Mouse (Mus musculus): ENCODE results near the gene Pkn1. TPM values are rescaled to one million over a fixed set of nuclear protein-coding genes. Genes with fewer than 3 reads are reported as not detected.
A peak's percentile ranks its signal among the peaks of the same experiment; 100 is the strongest.

Gene Pkn1
- polyA plus RNA-seq, 1 experiment from 2014 or later = 22.7 TPM

- Histone ChIP-seq H3K27me3 (ENCODE audit: control insufficient read depth, insufficient read depth, low read length) (no peaks in the 10 kb centered on the region), H3K9me3 (ENCODE audit: control insufficient read depth, low read length) (no peaks in the 10 kb centered on the region), H3K4me2 (ENCODE audit: low read length) (no peak overlapping the region), H3K4me3 (ENCODE audit: control insufficient read depth in 1 of 2, insufficient read depth in 1 of 2, low read depth in 1 of 2, low read length in 2 of 2) (no peak overlapping the region), H3K36me3 (ENCODE audit: control insufficient read depth, insufficient read depth, low read length) (peaks cover 91% of the 10 kb centered on the region), H3K4me1 (ENCODE audit: control insufficient read depth in 2 of 2, insufficient read depth in 2 of 2, low read length in 2 of 2) (peaks cover 10 to 14% of the 10 kb centered on the region in 2 experiments; a peak in 3 of 4 replicates), H3K9ac (ENCODE audit: low read length) (no peak overlapping the region), H3K27ac (replicated peaks in 1 of 2; ENCODE audit: control insufficient read depth in 1 of 2, insufficient read depth in 1 of 2, low read depth in 2 of 2, low read length in 2 of 2) (peak overlapping the region; percentile 59 to 64)
- no peak for ATAC-seq (ENCODE audit: insufficient number of reproducible peaks, insufficient read depth, low FRiP score, low read depth)
- 67% methylated on average over 5 of the region's 5 CpGs for WGBS
These were observed 18.4 kb downstream of the Pkn1 start for GRCm38 (mm10) chr8:83680603-83681002.

- Histone ChIP-seq H3K4me1 (ENCODE audit: control insufficient read depth in 2 of 2, insufficient read depth in 2 of 2, low read length in 2 of 2) (peaks cover 10 to 14% of the 10 kb centered on the region in 2 experiments; a peak in 3 of 4 replicates), H3K4me2 (ENCODE audit: low read length) (no peak overlapping the region), H3K9ac (ENCODE audit: low read length) (no peak overlapping the region), H3K27ac (replicated peaks in 1 of 2; ENCODE audit: control insufficient read depth in 1 of 2, insufficient read depth in 1 of 2, low read depth in 2 of 2, low read length in 2 of 2) (no peak overlapping the region), H3K4me3 (ENCODE audit: control insufficient read depth in 1 of 2, insufficient read depth in 1 of 2, low read depth in 1 of 2, low read length in 2 of 2) (no peak overlapping the region), H3K9me3 (ENCODE audit: control insufficient read depth, low read length) (no peaks in the 10 kb centered on the region), H3K36me3 (ENCODE audit: control insufficient read depth, insufficient read depth, low read length) (peaks cover 86% of the 10 kb centered on the region), H3K27me3 (ENCODE audit: control insufficient read depth, insufficient read depth, low read length) (no peaks in the 10 kb centered on the region)
- no peak for ATAC-seq (ENCODE audit: insufficient number of reproducible peaks, insufficient read depth, low FRiP score, low read depth)
- WGBS = 92% methylated on average over 12 of the region's 12 CpGs
These were observed 19.1 kb downstream of the Pkn1 start for GRCm38 (mm10) chr8:83679866-83680265.

- Histone ChIP-seq H3K4me3 (ENCODE audit: control insufficient read depth in 1 of 2, insufficient read depth in 1 of 2, low read depth in 1 of 2, low read length in 2 of 2) (no peak overlapping the region), H3K9ac (ENCODE audit: low read length) (no peak overlapping the region), H3K36me3 (ENCODE audit: control insufficient read depth, insufficient read depth, low read length) (peaks cover 88% of the 10 kb centered on the region), H3K27me3 (ENCODE audit: control insufficient read depth, insufficient read depth, low read length) (no peaks in the 10 kb centered on the region), H3K4me1 (ENCODE audit: control insufficient read depth in 2 of 2, insufficient read depth in 2 of 2, low read length in 2 of 2) (no peaks in the 10 kb centered on the region), H3K27ac (replicated peaks in 1 of 2; ENCODE audit: control insufficient read depth in 1 of 2, insufficient read depth in 1 of 2, low read depth in 2 of 2, low read length in 2 of 2) (no peak overlapping the region), H3K9me3 (ENCODE audit: control insufficient read depth, low read length) (no peaks in the 10 kb centered on the region), H3K4me2 (ENCODE audit: low read length) (no peak overlapping the region)
- no peak for ATAC-seq (ENCODE audit: insufficient number of reproducible peaks, insufficient read depth, low FRiP score, low read depth)
- 92% methylated on average over 5 of the region's 5 CpGs for WGBS
These were observed 24.5 kb downstream of the Pkn1 start for GRCm38 (mm10) chr8:83674497-83674896.

GRCm38 (mm10) chr8:83672936-83673335 lies 26.0 kb downstream of the Pkn1 start:
- Histone ChIP-seq H3K9me3 (ENCODE audit: control insufficient read depth, low read length) (no peaks in the 10 kb centered on the region), H3K4me3 (ENCODE audit: control insufficient read depth in 1 of 2, insufficient read depth in 1 of 2, low read depth in 1 of 2, low read length in 2 of 2) (no peak overlapping the region), H3K36me3 (ENCODE audit: control insufficient read depth, insufficient read depth, low read length) (peaks cover 82% of the 10 kb centered on the region), H3K9ac (ENCODE audit: low read length) (no peak overlapping the region), H3K4me2 (ENCODE audit: low read length) (no peak overlapping the region), H3K27ac (replicated peaks in 1 of 2; ENCODE audit: control insufficient read depth in 1 of 2, insufficient read depth in 1 of 2, low read depth in 2 of 2, low read length in 2 of 2) (no peak overlapping the region), H3K4me1 (ENCODE audit: control insufficient read depth in 2 of 2, insufficient read depth in 2 of 2, low read length in 2 of 2) (peaks cover 6 to 9% of the 10 kb centered on the region in 2 experiments; a peak in 3 of 4 replicates), H3K27me3 (ENCODE audit: control insufficient read depth, insufficient read depth, low read length) (peaks cover 3% of the 10 kb centered on the region; the same call in 1 of the 2 replicates)
- 60% methylated on average over 5 of the region's 5 CpGs for WGBS
- ATAC-seq (ENCODE audit: insufficient number of reproducible peaks, insufficient read depth, low FRiP score, low read depth) = no peak

GRCm38 (mm10) chr8:83669013-83669412 lies 30.0 kb downstream of the Pkn1 start:
- Histone ChIP-seq H3K9me3 (ENCODE audit: control insufficient read depth, low read length) (no peaks in the 10 kb centered on the region), H3K4me1 (ENCODE audit: control insufficient read depth in 2 of 2, insufficient read depth in 2 of 2, low read length in 2 of 2) (peaks cover 20 to 28% of the 10 kb centered on the region in 2 experiments; a peak in 3 of 4 replicates), H3K9ac (ENCODE audit: low read length) (no peak overlapping the region), H3K36me3 (ENCODE audit: control insufficient read depth, insufficient read depth, low read length) (peaks cover 60% of the 10 kb centered on the region), H3K4me3 (ENCODE audit: control insufficient read depth in 1 of 2, insufficient read depth in 1 of 2, low read depth in 1 of 2, low read length in 2 of 2) (no peak overlapping the region), H3K27me3 (ENCODE audit: control insufficient read depth, insufficient read depth, low read length) (peaks cover 7% of the 10 kb centered on the region; the same call in 1 of the 2 replicates), H3K4me2 (ENCODE audit: low read length) (peak overlapping the region; percentile 81), H3K27ac (replicated peaks in 1 of 2; ENCODE audit: control insufficient read depth in 1 of 2, insufficient read depth in 1 of 2, low read depth in 2 of 2, low read length in 2 of 2) (no peak overlapping the region)
- no peak for ATAC-seq (ENCODE audit: insufficient number of reproducible peaks, insufficient read depth, low FRiP score, low read depth)
- 75% methylated on average over 16 of the region's 16 CpGs for WGBS

GRCm38 (mm10) chr8:83668010-83668916 lies 30.7 kb downstream of the Pkn1 start:
- Histone ChIP-seq H3K4me3 (ENCODE audit: control insufficient read depth in 1 of 2, insufficient read depth in 1 of 2, low read depth in 1 of 2, low read length in 2 of 2) (peak overlapping the region; percentile 35 to 40), H3K9me3 (ENCODE audit: control insufficient read depth, low read length) (no peaks in the 10 kb centered on the region), H3K4me1 (ENCODE audit: control insufficient read depth in 2 of 2, insufficient read depth in 2 of 2, low read length in 2 of 2) (peaks cover 20 to 28% of the 10 kb centered on the region in 2 experiments; a peak in 3 of 4 replicates), H3K27ac (replicated peaks in 1 of 2; ENCODE audit: control insufficient read depth in 1 of 2, insufficient read depth in 1 of 2, low read depth in 2 of 2, low read length in 2 of 2) (0 out of 4 replicates have a peak overlapping the region, but pooled peaks of 1 of the 2 experiments have one; percentile 33), H3K36me3 (ENCODE audit: control insufficient read depth, insufficient read depth, low read length) (peaks cover 60% of the 10 kb centered on the region), H3K4me2 (ENCODE audit: low read length) (peak overlapping the region; percentile 81), H3K27me3 (ENCODE audit: control insufficient read depth, insufficient read depth, low read length) (peaks cover 7% of the 10 kb centered on the region; the same call in 1 of the 2 replicates), H3K9ac (ENCODE audit: low read length) (peak overlapping the region; percentile 56)
- 21% methylated on average over 80 of the region's 80 CpGs for WGBS
- no peak; the same call in 1 of the 2 replicates for ATAC-seq (ENCODE audit: insufficient number of reproducible peaks, insufficient read depth, low FRiP score, low read depth)

- Histone ChIP-seq H3K36me3 (ENCODE audit: control insufficient read depth, insufficient read depth, low read length) (peaks cover 57% of the 10 kb centered on the region), H3K4me3 (ENCODE audit: control insufficient read depth in 1 of 2, insufficient read depth in 1 of 2, low read depth in 1 of 2, low read length in 2 of 2) (no peak overlapping the region), H3K27me3 (ENCODE audit: control insufficient read depth, insufficient read depth, low read length) (peaks cover 7% of the 10 kb centered on the region; the same call in 1 of the 2 replicates), H3K4me2 (ENCODE audit: low read length) (peak overlapping the region; percentile 81; the same call in 1 of the 2 replicates), H3K9me3 (ENCODE audit: control insufficient read depth, low read length) (no peaks in the 10 kb centered on the region), H3K27ac (replicated peaks in 1 of 2; ENCODE audit: control insufficient read depth in 1 of 2, insufficient read depth in 1 of 2, low read depth in 2 of 2, low read length in 2 of 2) (no peak overlapping the region), H3K4me1 (ENCODE audit: control insufficient read depth in 2 of 2, insufficient read depth in 2 of 2, low read length in 2 of 2) (peaks cover 24 to 33% of the 10 kb centered on the region in 2 experiments), H3K9ac (ENCODE audit: low read length) (no peak overlapping the region)
- WGBS = 75% methylated on average over 10 of the region's 10 CpGs
- no peak for ATAC-seq (ENCODE audit: insufficient number of reproducible peaks, insufficient read depth, low FRiP score, low read depth)
These were observed 31.5 kb downstream of the Pkn1 start for GRCm38 (mm10) chr8:83667526-83667925.
